31 mouse cellular contexts compared by ENCODE assay signal in genomic region chr13:38975853-38976252, GRCm38 (mm10).
"Had no signal": no experiment of that assay in that cellular context is flagged by ENCODE, and none has a peak within 500 bp of the region (broad histone marks: within the 10 kb centered on the region; RNA-seq: fewer than 3 reads in every experiment).

No protein-coding gene starts in this region.

- H3K27ac ChIP-seq: heart, adult 2 months; heart, embryonic 10.5 days; heart, embryonic 13.5 days; heart, embryonic 15.5 days; hindbrain, embryonic 10.5 days; hindbrain, embryonic 14.5 days; hindbrain, embryonic 15.5 days; hindbrain, postnatal 0 days; intestine, embryonic 15.5 days; kidney, postnatal 0 days; layer of hippocampus, adult 2 months; left cerebral cortex, adult 2 months had no signal

- H3K4me1 ChIP-seq: heart, embryonic 10.5 days; heart, embryonic 12.5 days; heart, embryonic 13.5 days; heart, embryonic 15.5 days; hindbrain, embryonic 12.5 days; hindbrain, embryonic 13.5 days; hindbrain, embryonic 15.5 days had no signal

- H3K27me3 ChIP-seq: heart, embryonic 12.5 days; heart, embryonic 13.5 days; heart, embryonic 15.5 days; hindbrain, embryonic 12.5 days; hindbrain, embryonic 13.5 days; hindbrain, embryonic 15.5 days; intestine, embryonic 15.5 days had no signal

- H3K9me3 ChIP-seq: heart, embryonic 10.5 days; heart, embryonic 12.5 days; heart, embryonic 13.5 days; heart, embryonic 15.5 days; hindbrain, embryonic 10.5 days; hindbrain, embryonic 12.5 days; hindbrain, embryonic 13.5 days; hindbrain, embryonic 15.5 days; intestine, embryonic 15.5 days had no signal

- ATAC-seq: hindbrain, embryonic 16.5 days; hindbrain, postnatal 0 days; inflammation-experienced regulatory T-cells, adult 6 months; intestine, embryonic 15.5 days; intestine, embryonic 16.5 days; intestine, postnatal 0 days had no signal

- H3K36me3 ChIP-seq: heart, embryonic 10.5 days; heart, embryonic 12.5 days; heart, embryonic 13.5 days; heart, embryonic 15.5 days; hindbrain, embryonic 10.5 days; hindbrain, embryonic 12.5 days; hindbrain, embryonic 13.5 days; hindbrain, embryonic 15.5 days; intestine, embryonic 15.5 days had no signal

- H3K4me2 ChIP-seq: heart, embryonic 11.5 days; heart, embryonic 12.5 days; heart, embryonic 13.5 days; heart, embryonic 15.5 days; hindbrain, embryonic 12.5 days; hindbrain, embryonic 13.5 days; hindbrain, embryonic 14.5 days; hindbrain, embryonic 15.5 days; intestine, embryonic 15.5 days had no signal

- H3K9ac ChIP-seq: heart, embryonic 12.5 days; heart, embryonic 13.5 days; heart, embryonic 15.5 days; hindbrain, embryonic 12.5 days; hindbrain, embryonic 13.5 days; hindbrain, embryonic 14.5 days; hindbrain, embryonic 15.5 days; intestine, embryonic 15.5 days had no signal

- DNase-seq: heart, adult 2 months; heart, postnatal 10 days; heart, postnatal 14 days; heart, postnatal 36 days; kidney, adult 11 months; kidney, adult 18-20 months; kidney, adult 8-10 months; kidney, adult 9 months; kidney, postnatal 25 days; kidney, postnatal 36 days; layer of hippocampus, adult 9-11 months; layer of hippocampus, postnatal 36 days had no signal

- H3K4me3 ChIP-seq: heart, adult 2 months; heart, embryonic 10.5 days; heart, embryonic 12.5 days; heart, embryonic 13.5 days; heart, embryonic 15.5 days; hindbrain, embryonic 10.5 days; hindbrain, embryonic 12.5 days; hindbrain, embryonic 13.5 days; hindbrain, embryonic 15.5 days; intestine, embryonic 15.5 days; layer of hippocampus, adult 2 months; left cerebral cortex, adult 2 months had no signal
